Mouse (Mus musculus): ENCODE measurements around the gene Fbf1. TPM values are rescaled to one million over a fixed set of nuclear protein-coding genes. Genes with fewer than 3 reads are reported as not detected.
A peak's percentile ranks its signal among the peaks of the same experiment; 100 is the strongest.

Fbf1 gene
- polyA plus RNA-seq, 1 experiment from 2014 or later: 45.4 TPM

- Histone ChIP-seq H3K27me3 (ENCODE audit: control insufficient read depth, insufficient read depth, low read length) (no peaks in the 10 kb centered on the region), H3K4me1 (replicated peaks; ENCODE audit: control insufficient read depth, insufficient read depth, low read length) (peaks cover 18% of the 10 kb centered on the region), H3K9ac (no peak overlapping the region), H3K9me3 (ENCODE audit: control insufficient read depth, low read length) (no peaks in the 10 kb centered on the region), H3K27ac (no peak overlapping the region), H3K4me2 (replicated peaks) (no peak overlapping the region), H3K4me3 (replicated peaks; ENCODE audit: low read length) (no peak overlapping the region), H3K36me3 (replicated peaks; ENCODE audit: control insufficient read depth, insufficient read depth) (peaks cover 38% of the 10 kb centered on the region)
- no peak for DNase-seq (ENCODE audit: low spot score)
- no peak for ATAC-seq (ENCODE audit: low FRiP score)
- WGBS: 94% methylated on average over 8 of the region's 8 CpGs
Measured at GRCm38 (mm10) chr11:116194619-116195018, 26.7 kb upstream of the Fbf1 start.

DNA sequence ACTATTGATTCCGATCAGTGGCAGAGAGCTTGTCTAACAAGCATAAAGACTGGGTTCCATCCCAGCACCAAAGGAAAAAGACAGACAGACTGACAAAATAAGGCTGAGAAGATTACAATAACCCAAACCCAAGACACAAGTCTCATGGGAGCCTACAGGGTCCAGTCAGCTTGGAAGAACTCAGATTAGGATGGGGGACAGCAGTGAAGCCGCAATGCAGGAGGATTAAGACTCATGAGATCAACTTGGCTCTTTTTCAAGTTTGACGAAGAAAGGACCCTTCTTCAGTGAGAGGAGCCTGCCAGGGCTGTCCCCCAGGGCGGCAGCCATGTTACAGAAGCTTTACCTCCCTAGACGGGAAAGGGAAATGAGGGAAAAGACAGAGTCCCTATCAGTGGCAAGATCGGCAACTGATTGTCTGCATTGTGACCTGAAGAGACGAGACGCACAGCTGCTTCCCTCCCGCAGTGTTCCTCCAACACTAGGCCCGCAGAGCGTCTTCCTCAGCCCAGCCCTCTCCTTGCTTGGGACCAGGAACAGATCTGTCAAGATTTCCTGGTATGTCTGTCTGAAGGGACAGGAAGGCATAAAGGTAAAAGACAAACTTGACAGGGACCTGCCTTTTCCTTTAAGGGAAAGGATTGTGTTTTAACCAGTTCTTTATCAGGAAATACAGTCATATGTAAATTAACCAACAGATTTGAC, 19.4 kb upstream of the Fbf1 start:
- H3K4me2 ChIP-seq (replicated peaks): no peak overlapping the region
- no peak for ATAC-seq (ENCODE audit: low FRiP score)
- DNase-seq (ENCODE audit: low spot score): no peak
- no peaks in the 10 kb centered on the region for H3K27me3 ChIP-seq (ENCODE audit: control insufficient read depth, insufficient read depth, low read length)
- no peaks in the 10 kb centered on the region for H3K9me3 ChIP-seq (ENCODE audit: control insufficient read depth, low read length)
- H3K4me1 ChIP-seq (replicated peaks; ENCODE audit: control insufficient read depth, insufficient read depth, low read length): no peaks in the 10 kb centered on the region; the same call in 1 of the 2 replicates
- WGBS: 27% methylated on average over 11 of the region's 11 CpGs
- H3K27ac ChIP-seq: peak overlapping the region; percentile 44
- peaks cover 88% of the 10 kb centered on the region for H3K36me3 ChIP-seq (replicated peaks; ENCODE audit: control insufficient read depth, insufficient read depth)
- no peak overlapping the region for H3K4me3 ChIP-seq (replicated peaks; ENCODE audit: low read length)
- no peak overlapping the region for H3K9ac ChIP-seq

GRCm38 (mm10) chr11:116186360-116186759, 18.4 kb upstream of the Fbf1 start:
- no peak for ATAC-seq (ENCODE audit: low FRiP score)
- Histone ChIP-seq H3K4me1 (replicated peaks; ENCODE audit: control insufficient read depth, insufficient read depth, low read length) (no peaks in the 10 kb centered on the region; the same call in 1 of the 2 replicates), H3K4me3 (replicated peaks; ENCODE audit: low read length) (no peak overlapping the region), H3K9ac (no peak overlapping the region), H3K4me2 (replicated peaks) (no peak overlapping the region), H3K27me3 (ENCODE audit: control insufficient read depth, insufficient read depth, low read length) (no peaks in the 10 kb centered on the region), H3K27ac (no peak overlapping the region; the same call in 1 of the 2 replicates), H3K9me3 (ENCODE audit: control insufficient read depth, low read length) (no peaks in the 10 kb centered on the region), H3K36me3 (replicated peaks; ENCODE audit: control insufficient read depth, insufficient read depth) (peaks cover 97% of the 10 kb centered on the region)
- WGBS: 90% methylated on average over 11 of the region's 11 CpGs
- DNase-seq (ENCODE audit: low spot score): no peak

GRCm38 (mm10) chr11:116185836-116186235, 17.9 kb upstream of the Fbf1 start:
- Histone ChIP-seq H3K4me2 (replicated peaks) (no peak overlapping the region), H3K4me3 (replicated peaks; ENCODE audit: low read length) (no peak overlapping the region), H3K9ac (no peak overlapping the region), H3K4me1 (replicated peaks; ENCODE audit: control insufficient read depth, insufficient read depth, low read length) (no peaks in the 10 kb centered on the region; the same call in 1 of the 2 replicates), H3K27ac (no peak overlapping the region), H3K9me3 (ENCODE audit: control insufficient read depth, low read length) (no peaks in the 10 kb centered on the region), H3K27me3 (ENCODE audit: control insufficient read depth, insufficient read depth, low read length) (no peaks in the 10 kb centered on the region), H3K36me3 (replicated peaks; ENCODE audit: control insufficient read depth, insufficient read depth) (peaks cover 95% of the 10 kb centered on the region)
- no peak for ATAC-seq (ENCODE audit: low FRiP score)
- no peak for DNase-seq (ENCODE audit: low spot score)
- WGBS: 82% methylated on average over 3 of the region's 3 CpGs

DNA sequence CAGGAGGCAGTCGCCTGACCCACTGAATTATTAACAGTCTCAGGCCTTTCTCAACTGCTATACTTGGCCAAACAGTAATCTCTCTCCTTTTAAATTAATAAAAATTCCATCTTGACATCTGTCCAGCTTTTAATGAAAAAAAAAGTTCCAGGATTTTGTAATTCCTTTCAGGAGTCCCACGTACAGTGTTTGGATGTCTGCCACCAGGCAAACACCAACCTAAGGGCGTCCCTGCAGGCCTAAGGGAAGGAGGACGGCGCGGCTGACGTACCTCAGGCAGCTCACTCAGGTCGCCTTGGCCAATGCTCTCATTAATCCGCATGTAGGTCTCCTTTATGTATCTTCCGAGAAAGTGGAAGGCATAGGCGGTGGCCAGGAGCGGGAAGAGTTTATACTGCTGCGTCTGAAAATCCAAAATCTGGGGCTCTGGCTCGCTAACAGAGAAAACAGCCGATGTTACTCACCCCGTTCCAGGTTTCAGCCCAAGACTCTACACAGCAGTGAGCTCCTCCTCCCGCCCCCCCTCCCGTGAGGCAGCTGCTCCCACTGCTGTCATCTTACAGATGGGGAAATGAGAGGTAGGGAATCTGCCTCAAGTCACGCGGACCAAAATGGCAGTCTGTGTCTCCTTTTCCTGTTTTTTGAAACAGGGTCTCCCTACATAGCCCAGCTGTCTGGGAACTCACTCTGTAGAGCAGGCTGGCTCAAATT, 10.6 kb upstream of the Fbf1 start:
- H3K4me3 ChIP-seq (replicated peaks; ENCODE audit: low read length): no peak overlapping the region
- WGBS: 86% methylated on average over 20 of the region's 20 CpGs
- H3K4me1 ChIP-seq (replicated peaks; ENCODE audit: control insufficient read depth, insufficient read depth, low read length): no peaks in the 10 kb centered on the region
- DNase-seq (ENCODE audit: low spot score) (no peak), ATAC-seq (ENCODE audit: low FRiP score) (no peak)
- H3K27ac ChIP-seq: no peak overlapping the region
- peaks cover 93% of the 10 kb centered on the region for H3K36me3 ChIP-seq (replicated peaks; ENCODE audit: control insufficient read depth, insufficient read depth)
- no peaks in the 10 kb centered on the region for H3K27me3 ChIP-seq (ENCODE audit: control insufficient read depth, insufficient read depth, low read length)
- no peak overlapping the region for H3K9ac ChIP-seq
- H3K4me2 ChIP-seq (replicated peaks): no peak overlapping the region
- H3K9me3 ChIP-seq (ENCODE audit: control insufficient read depth, low read length): no peaks in the 10 kb centered on the region

DNA sequence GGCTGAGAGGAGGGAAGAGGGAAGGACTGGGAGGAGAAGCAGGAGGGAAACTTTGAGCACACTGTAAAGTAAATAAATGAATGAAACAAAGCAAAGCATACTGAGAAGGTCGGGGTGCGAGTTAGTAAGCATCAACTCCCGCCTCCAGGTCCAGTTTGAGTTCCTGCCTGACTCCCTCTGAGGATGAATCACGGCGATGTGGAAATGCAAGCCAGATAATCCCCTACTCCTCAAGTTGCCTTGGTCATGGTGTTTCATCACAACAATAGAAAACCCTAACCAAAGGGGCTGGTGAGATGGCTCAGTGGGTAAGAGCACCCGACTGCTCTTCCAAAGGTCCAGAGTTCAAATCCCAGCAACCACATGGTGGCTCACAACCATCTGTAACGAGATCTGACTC, 8.0 kb upstream of the Fbf1 start:
- no peaks in the 10 kb centered on the region for H3K27me3 ChIP-seq (ENCODE audit: control insufficient read depth, insufficient read depth, low read length)
- H3K4me2 ChIP-seq (replicated peaks): no peak overlapping the region
- peaks cover 96% of the 10 kb centered on the region for H3K36me3 ChIP-seq (replicated peaks; ENCODE audit: control insufficient read depth, insufficient read depth)
- H3K4me1 ChIP-seq (replicated peaks; ENCODE audit: control insufficient read depth, insufficient read depth, low read length): no peaks in the 10 kb centered on the region
- H3K4me3 ChIP-seq (replicated peaks; ENCODE audit: low read length): no peak overlapping the region
- no peak for ATAC-seq (ENCODE audit: low FRiP score)
- no peak overlapping the region for H3K9ac ChIP-seq
- DNase-seq (ENCODE audit: low spot score): no peak
- H3K9me3 ChIP-seq (ENCODE audit: control insufficient read depth, low read length): no peaks in the 10 kb centered on the region
- 87% methylated on average over 7 of the region's 7 CpGs for WGBS
- H3K27ac ChIP-seq: no peak overlapping the region

DNA sequence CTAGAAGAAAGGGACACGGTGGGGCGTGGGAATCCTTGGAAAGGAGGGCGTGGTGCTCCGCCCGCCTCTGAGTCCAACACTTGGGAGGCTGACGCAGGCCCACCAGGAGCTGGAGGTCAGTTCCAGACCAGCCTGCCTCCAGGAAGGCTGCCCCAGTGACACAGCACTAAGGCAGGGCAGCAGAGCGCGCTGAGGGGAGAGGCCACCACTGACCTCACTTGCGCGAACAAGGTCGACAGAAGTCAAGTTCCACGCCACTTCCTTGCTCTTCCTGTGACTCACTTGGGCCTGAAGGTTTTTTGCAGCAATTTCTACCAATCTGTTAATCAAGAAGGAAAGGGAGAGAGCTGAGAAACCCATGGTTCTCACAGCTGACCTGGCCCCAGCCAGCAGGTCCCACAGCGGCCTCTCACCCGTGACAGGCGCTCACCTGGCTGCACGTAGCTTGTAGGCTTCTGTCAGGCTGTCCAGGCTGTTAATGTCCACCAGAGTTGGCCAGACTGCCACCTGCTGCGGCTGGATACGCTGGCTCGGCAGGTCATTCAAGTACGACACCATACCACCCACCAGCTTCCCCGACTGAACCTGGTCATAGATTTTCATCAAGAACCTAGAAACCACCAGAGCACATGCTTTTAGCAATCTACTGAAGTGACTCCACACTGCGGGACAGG, 6.9 kb upstream of the Fbf1 start:
- H3K36me3 ChIP-seq (replicated peaks; ENCODE audit: control insufficient read depth, insufficient read depth): peaks cover 86% of the 10 kb centered on the region
- no peaks in the 10 kb centered on the region for H3K4me1 ChIP-seq (replicated peaks; ENCODE audit: control insufficient read depth, insufficient read depth, low read length)
- H3K4me3 ChIP-seq (replicated peaks; ENCODE audit: low read length): no peak overlapping the region
- H3K27ac ChIP-seq: no peak overlapping the region
- WGBS: 91% methylated on average over 22 of the region's 22 CpGs
- no peaks in the 10 kb centered on the region for H3K27me3 ChIP-seq (ENCODE audit: control insufficient read depth, insufficient read depth, low read length)
- ATAC-seq (ENCODE audit: low FRiP score) (no peak), DNase-seq (ENCODE audit: low spot score) (no peak)
- H3K9me3 ChIP-seq (ENCODE audit: control insufficient read depth, low read length): no peaks in the 10 kb centered on the region
- H3K4me2 ChIP-seq (replicated peaks): no peak overlapping the region
- no peak overlapping the region for H3K9ac ChIP-seq

- Histone ChIP-seq H3K4me3 (replicated peaks; ENCODE audit: low read length) (no peak overlapping the region), H3K27ac (no peak overlapping the region), H3K36me3 (replicated peaks; ENCODE audit: control insufficient read depth, insufficient read depth) (peaks cover 58% of the 10 kb centered on the region), H3K4me2 (replicated peaks) (no peak overlapping the region), H3K9me3 (ENCODE audit: control insufficient read depth, low read length) (no peaks in the 10 kb centered on the region), H3K4me1 (replicated peaks; ENCODE audit: control insufficient read depth, insufficient read depth, low read length) (peaks cover 6% of the 10 kb centered on the region), H3K9ac (no peak overlapping the region), H3K27me3 (ENCODE audit: control insufficient read depth, insufficient read depth, low read length) (no peaks in the 10 kb centered on the region)
- ATAC-seq (ENCODE audit: low FRiP score) (no peak), DNase-seq (ENCODE audit: low spot score) (no peak)
- 82% methylated on average over 2 of the region's 2 CpGs for WGBS
Measured at GRCm38 (mm10) chr11:116171959-116172358, 4.0 kb upstream of the Fbf1 start.

- ATAC-seq (ENCODE audit: low FRiP score): no peak
- no peak overlapping the region for H3K27ac ChIP-seq
- H3K27me3 ChIP-seq (ENCODE audit: control insufficient read depth, insufficient read depth, low read length): no peaks in the 10 kb centered on the region
- H3K9ac ChIP-seq: no peak overlapping the region
- 87% methylated on average over 5 of the region's 5 CpGs for WGBS
- no peaks in the 10 kb centered on the region for H3K9me3 ChIP-seq (ENCODE audit: control insufficient read depth, low read length)
- H3K36me3 ChIP-seq (replicated peaks; ENCODE audit: control insufficient read depth, insufficient read depth): peaks cover 55% of the 10 kb centered on the region
- peaks cover 13% of the 10 kb centered on the region for H3K4me1 ChIP-seq (replicated peaks; ENCODE audit: control insufficient read depth, insufficient read depth, low read length)
- H3K4me2 ChIP-seq (replicated peaks): no peak overlapping the region
- DNase-seq (ENCODE audit: low spot score): no peak
- no peak overlapping the region for H3K4me3 ChIP-seq (replicated peaks; ENCODE audit: low read length)
Measured at GRCm38 (mm10) chr11:116170003-116170800, 2.2 kb upstream of the Fbf1 start.

Measured in hindbrain, embryonic 14.5 days (tissue).